Mouse (Mus musculus): ENCODE results near the gene Wdr76. TPM values are rescaled to one million over a fixed set of nuclear protein-coding genes. Genes with fewer than 3 reads are reported as not detected.

The Wdr76 gene
- total and polyA plus RNA-seq, 3 experiments: 21.8 to 23.2 TPM; not detected in 1

GRCm38 (mm10) chr2:121570049-121570448 is 63.5 kb downstream of the Wdr76 start:
- Histone ChIP-seq H3K9me3 (replicated peaks; ENCODE audit: insufficient read depth, low read length) (no peaks in the 10 kb centered on the region), H3K36me3 (ENCODE audit: control insufficient read depth in 1 of 2, insufficient read depth in 2 of 2, low read length in 2 of 2) (no peaks in the 10 kb centered on the region), H3K9ac (ENCODE audit: control insufficient read depth, low read depth, low read length, poor library complexity, severe bottlenecking) (no peak overlapping the region), H3K27me3 (ENCODE audit: control insufficient read depth in 1 of 2, insufficient read depth in 2 of 2, low read length in 2 of 2) (peaks cover 15% of the 10 kb centered on the region in 2 experiments), H3K4me3 (ENCODE audit: control insufficient read depth in 1 of 2, insufficient read depth in 1 of 2, low read depth in 2 of 2, low read length in 2 of 2) (no peak overlapping the region), H3K27ac (ENCODE audit: control insufficient read depth, low read depth, low read length) (no peak overlapping the region), H3K4me1 (ENCODE audit: control insufficient read depth in 1 of 2, insufficient read depth in 2 of 2, low read length in 2 of 2) (no peaks in the 10 kb centered on the region), H3K79me2 (ENCODE audit: control insufficient read depth, insufficient read depth, low read length, poor library complexity) (no peaks in the 10 kb centered on the region)
- TF ChIP-seq GABPA (IDR thresholded peaks at IDR 0.05; ENCODE audit: low read depth, low read length): no peak
- TF ChIP-seq ZNF384 (IDR thresholded peaks at IDR 0.05; ENCODE audit: low read depth, low read length): no peak
- no peak for TF ChIP-seq BHLHE40 (IDR thresholded peaks at IDR 0.05; ENCODE audit: borderline replicate concordance, low read depth, low read length)
- no peak for TF ChIP-seq ETS1 (IDR thresholded peaks at IDR 0.05; ENCODE audit: low read depth, low read length)
- no peak for TF ChIP-seq EP300 (IDR thresholded peaks at IDR 0.05; ENCODE audit: low read depth in 1 of 2, low read length in 2 of 2)
- TF ChIP-seq USF1 (IDR thresholded peaks at IDR 0.05; ENCODE audit: low read depth, low read length): no peak
- TF ChIP-seq SMC3 (IDR thresholded peaks at IDR 0.05; ENCODE audit: low read depth, low read length): no peak
- no peak for TF ChIP-seq ZKSCAN1 (IDR thresholded peaks at IDR 0.05; ENCODE audit: low read depth, low read length)
- no peak for TF ChIP-seq ZMIZ1 (IDR thresholded peaks at IDR 0.05; ENCODE audit: low read depth, low read length)
- no peak for TF ChIP-seq CHD1 (IDR thresholded peaks at IDR 0.05; ENCODE audit: low read depth, low read length)
- no peak for TF ChIP-seq MYC (IDR thresholded peaks at IDR 0.05; ENCODE audit: low read depth, low read length)
- no peak for TF ChIP-seq RAD21 (IDR thresholded peaks at IDR 0.05; ENCODE audit: low read depth, low read length)
- TF ChIP-seq MAX (IDR thresholded peaks at IDR 0.05; ENCODE audit: low read length): no peak
- no peak for TF ChIP-seq NRF1 (IDR thresholded peaks at IDR 0.05; ENCODE audit: insufficient read depth, low read depth, low read length, poor library complexity, severe bottlenecking)
- no peak for DNase-seq (ENCODE audit: low read depth, low spot score)

- Histone ChIP-seq H3K4me1 (ENCODE audit: control insufficient read depth in 1 of 2, insufficient read depth in 2 of 2, low read length in 2 of 2) (no peaks in the 10 kb centered on the region), H3K9ac (ENCODE audit: control insufficient read depth, low read depth, low read length, poor library complexity, severe bottlenecking) (no peak overlapping the region), H3K9me3 (replicated peaks; ENCODE audit: insufficient read depth, low read length) (no peaks in the 10 kb centered on the region), H3K27me3 (ENCODE audit: control insufficient read depth in 1 of 2, insufficient read depth in 2 of 2, low read length in 2 of 2) (peaks cover 13 to 18% of the 10 kb centered on the region in 2 experiments), H3K36me3 (ENCODE audit: control insufficient read depth in 1 of 2, insufficient read depth in 2 of 2, low read length in 2 of 2) (no peaks in the 10 kb centered on the region), H3K79me2 (ENCODE audit: control insufficient read depth, insufficient read depth, low read length, poor library complexity) (no peaks in the 10 kb centered on the region), H3K4me3 (ENCODE audit: control insufficient read depth in 1 of 2, insufficient read depth in 1 of 2, low read depth in 2 of 2, low read length in 2 of 2) (no peak overlapping the region), H3K27ac (ENCODE audit: control insufficient read depth, low read depth, low read length) (no peak overlapping the region)
- TF ChIP-seq ETS1 (IDR thresholded peaks at IDR 0.05; ENCODE audit: low read depth, low read length): no peak
- TF ChIP-seq ELF1 (IDR thresholded peaks at IDR 0.05; ENCODE audit: low read depth, low read length): no peak
- no peak for TF ChIP-seq BHLHE40 (IDR thresholded peaks at IDR 0.05; ENCODE audit: borderline replicate concordance, low read depth, low read length)
- TF ChIP-seq RAD21 (IDR thresholded peaks at IDR 0.05; ENCODE audit: low read depth, low read length): no peak
- no peak for TF ChIP-seq MAFK (IDR thresholded peaks at IDR 0.05; ENCODE audit: borderline replicate concordance, low read depth, low read length)
- no peak for TF ChIP-seq ZKSCAN1 (IDR thresholded peaks at IDR 0.05; ENCODE audit: low read depth, low read length)
- TF ChIP-seq GABPA (IDR thresholded peaks at IDR 0.05; ENCODE audit: low read depth, low read length): no peak
- no peak for TF ChIP-seq USF1 (IDR thresholded peaks at IDR 0.05; ENCODE audit: low read depth, low read length)
- no peak for TF ChIP-seq USF2 (IDR thresholded peaks at IDR 0.05; ENCODE audit: borderline replicate concordance in 1 of 2, insufficient read depth in 1 of 2, low read depth in 1 of 2, low read length in 2 of 2)
- TF ChIP-seq RCOR1 (IDR thresholded peaks at IDR 0.05; ENCODE audit: low read depth, low read length): no peak
- TF ChIP-seq TAL1 (IDR thresholded peaks at IDR 0.05; ENCODE audit: low read length): no peak
- no peak for TF ChIP-seq NELFE (IDR thresholded peaks at IDR 0.05; ENCODE audit: low read depth, low read length)
- no peak for TF ChIP-seq ZNF384 (IDR thresholded peaks at IDR 0.05; ENCODE audit: low read depth, low read length)
- no peak for TF ChIP-seq ZMIZ1 (IDR thresholded peaks at IDR 0.05; ENCODE audit: low read depth, low read length)
- TF ChIP-seq SMC3 (IDR thresholded peaks at IDR 0.05; ENCODE audit: low read depth, low read length): no peak
- no peak for TF ChIP-seq HCFC1 (IDR thresholded peaks at IDR 0.05; ENCODE audit: low read depth, low read length)
- no peak for TF ChIP-seq TBP (IDR thresholded peaks at IDR 0.05; ENCODE audit: low read depth, low read length)
- no peak for DNase-seq (ENCODE audit: low read depth, low spot score)
Measured at GRCm38 (mm10) chr2:121570999-121571655, 64.6 kb downstream of the Wdr76 start.
